Mouse (Mus musculus): ENCODE results near the gene Gm20815. TPM values are rescaled to one million over a fixed set of nuclear protein-coding genes. Genes with fewer than 3 reads are reported as not detected.

Gm20815 gene
- polyA plus RNA-seq (2014; fragmentation: Illumina TruSeq; extraction: RNeasy Lipid Tissue Mini Kit (QIAGEN cat#74804)): not detected

DNA sequence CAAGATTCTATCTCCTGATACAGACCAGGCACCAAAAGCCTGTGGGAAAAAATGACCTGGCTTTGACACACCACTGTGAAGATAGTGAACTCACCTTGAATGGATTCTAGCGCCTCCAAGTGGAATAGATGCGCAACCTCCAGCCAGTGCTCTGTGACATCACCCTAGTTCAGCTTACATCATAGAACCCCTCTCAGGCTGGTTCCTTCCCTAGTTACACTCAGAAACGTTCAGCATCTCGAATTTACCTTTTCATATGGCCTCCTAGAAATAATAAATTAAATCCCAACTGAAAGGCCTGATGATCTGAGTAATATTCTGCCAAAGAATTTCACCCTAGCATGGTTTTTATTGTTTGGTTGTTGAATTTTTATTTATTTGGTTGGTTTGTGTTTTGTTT lies at the start of gene Gm20815:
Gene Gm20815, minus strand, starts transcription at position 101 of the 400 bp plus-strand sequence.

